Mouse (Mus musculus): ENCODE results near the gene Ttc7. TPM values are rescaled to one million over a fixed set of nuclear protein-coding genes. Genes with fewer than 3 reads are reported as not detected.
"Not testable (repeated sequence)": the region's sequence is repeated elsewhere in the genome, so short reads cannot be mapped to it uniquely, and the experiment has no call there.

The Ttc7 gene
- total and polyA plus RNA-seq, 2 experiments from 2014 or later: 2.7 to 6.7 TPM

DNA sequence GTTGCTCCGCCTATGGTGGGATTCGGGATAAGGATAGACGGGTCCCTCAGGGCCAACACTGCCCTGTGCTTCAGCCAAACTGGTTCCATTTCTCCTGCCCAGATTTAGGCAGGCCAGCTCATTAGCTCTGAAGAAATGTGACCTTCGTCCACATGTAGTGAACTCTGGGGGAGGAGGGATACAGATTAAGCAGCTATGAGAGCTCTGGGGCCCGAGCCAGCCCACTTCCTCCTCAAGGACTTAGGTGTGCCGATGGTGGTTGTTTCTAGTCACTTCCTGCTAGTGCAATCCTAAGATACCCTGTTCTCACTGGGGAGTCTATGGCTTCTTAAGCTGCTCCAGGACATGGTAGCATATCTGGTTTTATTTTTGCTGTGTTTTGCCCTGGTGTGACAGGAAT, 16.3 kb downstream of the Ttc7 start:
- H3K9ac ChIP-seq (replicated peaks; ENCODE audit: low read depth, low read length): no peak overlapping the region
- TF ChIP-seq EP300 (IDR thresholded peaks at IDR 0.05; ENCODE audit: low read depth) (no peak), CTCF (IDR thresholded peaks at IDR 0.05; ENCODE audit: low read depth) (no peak)
- no peak overlapping the region for H3K4me2 ChIP-seq (ENCODE audit: low read depth, low read length)
- no peaks in the 10 kb centered on the region for H3K27me3 ChIP-seq (ENCODE audit: control insufficient read depth, insufficient read depth, low read length)
- no peak overlapping the region for H3K4me3 ChIP-seq (ENCODE audit: low read depth, low read length)
- H3K4me1 ChIP-seq (ENCODE audit: control insufficient read depth, insufficient read depth): peaks cover 11% of the 10 kb centered on the region; the same call in 1 of the 2 replicates
- H3K9me3 ChIP-seq (replicated peaks; ENCODE audit: control insufficient read depth, low read length): no peaks in the 10 kb centered on the region
- 39% methylated on average over 6 of the region's 6 CpGs for WGBS
- DNase-seq (ENCODE audit: low spot score) (peak; percentile 35), ATAC-seq (ENCODE audit: insufficient read depth, low read depth) (peak; percentile 30; the same call in 1 of the 2 replicates)
- no peaks in the 10 kb centered on the region for H3K36me3 ChIP-seq (replicated peaks; ENCODE audit: control insufficient read depth, insufficient read depth, low read length)
- no peak overlapping the region for H3K27ac ChIP-seq (ENCODE audit: low read depth)

GRCm38 (mm10) chr17:87300340-87300739, 17.7 kb downstream of the Ttc7 start:
- WGBS: 84% methylated on average over 10 of the region's 10 CpGs
- Histone ChIP-seq H3K9me3 (replicated peaks; ENCODE audit: control insufficient read depth, low read length) (no peaks in the 10 kb centered on the region), H3K4me3 (ENCODE audit: low read depth, low read length) (no peak overlapping the region), H3K4me2 (ENCODE audit: low read depth, low read length) (no peak overlapping the region), H3K36me3 (replicated peaks; ENCODE audit: control insufficient read depth, insufficient read depth, low read length) (no peaks in the 10 kb centered on the region), H3K4me1 (ENCODE audit: control insufficient read depth, insufficient read depth) (peaks cover 11% of the 10 kb centered on the region; the same call in 1 of the 2 replicates), H3K9ac (replicated peaks; ENCODE audit: low read depth, low read length) (no peak overlapping the region), H3K27ac (ENCODE audit: low read depth) (no peak overlapping the region), H3K27me3 (ENCODE audit: control insufficient read depth, insufficient read depth, low read length) (no peaks in the 10 kb centered on the region)
- DNase-seq (ENCODE audit: low spot score): no peak
- no peak for ATAC-seq (ENCODE audit: insufficient read depth, low read depth)
- TF ChIP-seq CTCF (IDR thresholded peaks at IDR 0.05; ENCODE audit: low read depth) (no peak), EP300 (IDR thresholded peaks at IDR 0.05; ENCODE audit: low read depth) (no peak)

DNA sequence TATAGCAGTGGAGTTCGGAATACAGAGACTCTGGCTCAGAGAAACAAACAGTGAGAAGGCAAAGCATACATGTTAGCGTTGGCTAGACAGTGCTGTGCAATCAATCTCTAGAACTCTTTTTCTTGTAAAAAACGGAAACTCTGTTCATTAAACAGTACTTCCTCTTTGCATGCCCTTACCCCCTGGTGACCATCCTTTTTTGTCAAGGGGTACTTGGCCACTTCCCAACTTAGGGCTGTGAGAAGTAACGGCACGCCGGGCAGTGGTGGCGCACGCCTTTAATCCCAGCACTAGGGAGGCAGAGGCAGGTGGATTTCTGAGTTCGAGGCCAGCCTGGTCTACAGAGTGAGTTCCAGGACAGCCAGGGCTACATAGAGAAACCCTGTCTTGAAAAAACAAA, 18.9 kb downstream of the Ttc7 start:
- not testable (repeated sequence) for H3K36me3 ChIP-seq (replicated peaks; ENCODE audit: control insufficient read depth, insufficient read depth, low read length); H3K4me3 ChIP-seq (ENCODE audit: low read depth, low read length); H3K27ac ChIP-seq (ENCODE audit: low read depth); H3K9me3 ChIP-seq (replicated peaks; ENCODE audit: control insufficient read depth, low read length); H3K9ac ChIP-seq (replicated peaks; ENCODE audit: low read depth, low read length); H3K27me3 ChIP-seq (ENCODE audit: control insufficient read depth, insufficient read depth, low read length); ATAC-seq (ENCODE audit: insufficient read depth, low read depth); H3K4me2 ChIP-seq (ENCODE audit: low read depth, low read length); DNase-seq (ENCODE audit: low spot score)
- H3K4me1 ChIP-seq (ENCODE audit: control insufficient read depth, insufficient read depth): peaks cover 11% of the 10 kb centered on the region; the same call in 1 of the 2 replicates
- 90% methylated on average over 9 of the region's 9 CpGs for WGBS

- no peak overlapping the region for H3K9ac ChIP-seq (replicated peaks; ENCODE audit: low read depth, low read length)
- 52% methylated on average over 13 of the region's 13 CpGs for WGBS
These were observed 19.5 kb downstream of the Ttc7 start for GRCm38 (mm10) chr17:87302014-87302794.

DNA sequence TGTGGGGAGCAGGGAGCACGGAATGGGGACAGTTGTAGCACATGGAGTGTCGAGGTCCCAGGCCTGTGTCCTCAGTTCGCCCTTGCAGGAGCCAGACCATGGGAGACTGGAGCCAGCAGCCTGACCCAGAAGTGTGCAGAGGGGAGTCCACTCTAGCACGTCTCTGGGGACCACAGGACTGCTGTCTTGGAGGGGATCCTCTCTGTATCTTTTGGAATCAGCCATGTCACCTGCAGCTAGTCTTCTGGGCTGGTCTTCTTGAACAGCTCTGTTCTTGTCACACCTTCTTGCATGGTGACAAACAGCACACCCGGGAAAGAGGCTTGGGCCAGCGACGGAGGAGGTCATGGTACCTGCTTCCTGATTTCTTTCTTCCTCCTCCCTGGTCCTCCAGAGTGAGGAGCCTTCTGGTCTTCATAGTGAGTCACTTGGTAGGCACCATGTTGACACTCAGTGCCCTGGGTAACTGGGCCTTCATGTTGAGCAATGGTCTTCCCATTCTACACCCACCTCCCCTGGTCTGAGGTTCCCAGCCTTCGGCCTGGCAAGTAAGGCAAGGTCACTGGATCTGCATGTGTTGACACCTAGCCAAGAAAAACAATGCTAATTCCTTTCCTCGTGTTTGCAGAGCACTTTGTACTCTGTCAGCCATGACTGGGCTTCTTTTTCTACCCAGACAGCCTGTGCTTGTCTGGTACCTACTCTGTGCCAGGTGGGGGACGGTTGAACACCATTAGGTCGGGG, 21.6 kb downstream of the Ttc7 start:
- no peaks in the 10 kb centered on the region for H3K27me3 ChIP-seq (ENCODE audit: control insufficient read depth, insufficient read depth, low read length)
- H3K27ac ChIP-seq (ENCODE audit: low read depth): no peak overlapping the region
- ATAC-seq (ENCODE audit: insufficient read depth, low read depth) (no peak), DNase-seq (ENCODE audit: low spot score) (no peak)
- H3K9ac ChIP-seq (replicated peaks; ENCODE audit: low read depth, low read length): no peak overlapping the region
- TF ChIP-seq CTCF (IDR thresholded peaks at IDR 0.05; ENCODE audit: low read depth): no peak
- no peaks in the 10 kb centered on the region for H3K36me3 ChIP-seq (replicated peaks; ENCODE audit: control insufficient read depth, insufficient read depth, low read length)
- WGBS: 69% methylated on average over 11 of the region's 11 CpGs
- H3K9me3 ChIP-seq (replicated peaks; ENCODE audit: control insufficient read depth, low read length): no peaks in the 10 kb centered on the region
- H3K4me1 ChIP-seq (ENCODE audit: control insufficient read depth, insufficient read depth): 0 out of 2 replicates have a peak, but pooled peaks cover under 1% of the 10 kb centered on the region
- no peak overlapping the region for H3K4me2 ChIP-seq (ENCODE audit: low read depth, low read length)
- H3K4me3 ChIP-seq (ENCODE audit: low read depth, low read length): no peak overlapping the region

More at GRCm38 (mm10) chr17:87302014-87302794, 19.5 kb downstream of the Ttc7 start:
- H3K27me3 ChIP-seq (ENCODE audit: control insufficient read depth, insufficient read depth, low read length): no peaks in the 10 kb centered on the region
- DNase-seq (ENCODE audit: low spot score) (no peak), ATAC-seq (ENCODE audit: insufficient read depth, low read depth) (no peak)
- H3K4me2 ChIP-seq (ENCODE audit: low read depth, low read length): no peak overlapping the region
- TF ChIP-seq EP300 (IDR thresholded peaks at IDR 0.05; ENCODE audit: low read depth): no peak
- TF ChIP-seq CTCF (IDR thresholded peaks at IDR 0.05; ENCODE audit: low read depth): no peak
- H3K4me1 ChIP-seq (ENCODE audit: control insufficient read depth, insufficient read depth): peaks cover 11% of the 10 kb centered on the region; the same call in 1 of the 2 replicates
- H3K9me3 ChIP-seq (replicated peaks; ENCODE audit: control insufficient read depth, low read length): no peaks in the 10 kb centered on the region
- no peak overlapping the region for H3K4me3 ChIP-seq (ENCODE audit: low read depth, low read length)
- H3K27ac ChIP-seq (ENCODE audit: low read depth): no peak overlapping the region; the same call in 1 of the 2 replicates
- H3K36me3 ChIP-seq (replicated peaks; ENCODE audit: control insufficient read depth, insufficient read depth, low read length): no peaks in the 10 kb centered on the region

All from heart, postnatal 0 days (tissue).